Mouse (Mus musculus): Measurements from ENCODE around the gene Celsr2. TPM values are rescaled to one million over a fixed set of nuclear protein-coding genes. Genes with fewer than 3 reads are reported as not detected.

The Celsr2 gene
- polyA plus RNA-seq (2015; fragmentation: Nextera tagmentation; extraction: Ambion mirVana): 49.1 and 52.8 TPM in 2 replicates

GRCm38 (mm10) chr3:108414857-108415830 is at the start of gene Celsr2:
Gene Celsr2, minus strand, starts transcription at chr3:108415552.
- Histone ChIP-seq H3K9ac (replicated peaks) (peak within 1 kb of the TSS; percentile 94), H3K4me3 (peak within 1 kb of the TSS; percentile 92), H3K4me2 (replicated peaks) (peak within 1 kb of the TSS; percentile 77), H3K27ac (replicated peaks) (peak within 1 kb of the TSS; percentile 93), H3K36me3 (peaks cover 25% of the 10 kb centered on the region), H3K9me3 (no peaks in the 10 kb centered on the region), H3K4me1 (peaks cover 43% of the 10 kb centered on the region), H3K27me3 (no peaks in the 10 kb centered on the region)
- WGBS: 3% methylated on average over 66 of the region's 67 CpGs
- peak; percentile 23 for ATAC-seq (replicated peaks)

- ATAC-seq (replicated peaks): no peak
- Histone ChIP-seq H3K27me3 (no peaks in the 10 kb centered on the region), H3K9me3 (no peaks in the 10 kb centered on the region), H3K4me1 (no peaks in the 10 kb centered on the region), H3K9ac (replicated peaks) (no peak overlapping the region), H3K4me2 (replicated peaks) (no peak overlapping the region), H3K36me3 (no peaks in the 10 kb centered on the region), H3K27ac (replicated peaks) (no peak overlapping the region), H3K4me3 (no peak overlapping the region)
- WGBS: 49% methylated on average over 10 of the region's 10 CpGs
Observed at GRCm38 (mm10) chr3:108458866-108459265, 43.5 kb upstream of the Celsr2 start.

- Histone ChIP-seq H3K9ac (replicated peaks) (no peak overlapping the region), H3K36me3 (no peaks in the 10 kb centered on the region), H3K27ac (replicated peaks) (no peak overlapping the region), H3K9me3 (no peaks in the 10 kb centered on the region), H3K27me3 (no peaks in the 10 kb centered on the region), H3K4me2 (replicated peaks) (no peak overlapping the region), H3K4me3 (no peak overlapping the region), H3K4me1 (no peaks in the 10 kb centered on the region)
- no peak for ATAC-seq (replicated peaks)
- WGBS: 60% methylated on average over 14 of the region's 14 CpGs
Observed at GRCm38 (mm10) chr3:108458380-108458779, 43.0 kb upstream of the Celsr2 start.

- no peak overlapping the region for H3K27ac ChIP-seq (replicated peaks)
- H3K27me3 ChIP-seq: no peaks in the 10 kb centered on the region
- no peak for ATAC-seq (replicated peaks)
- no peak overlapping the region for H3K4me3 ChIP-seq
- WGBS: 78% methylated on average over 1 of the region's 1 CpGs
- H3K4me2 ChIP-seq (replicated peaks): no peak overlapping the region
- H3K9me3 ChIP-seq: no peaks in the 10 kb centered on the region
- H3K4me1 ChIP-seq: no peaks in the 10 kb centered on the region
- no peaks in the 10 kb centered on the region for H3K36me3 ChIP-seq
- no peak overlapping the region for H3K9ac ChIP-seq (replicated peaks)
Observed at GRCm38 (mm10) chr3:108454172-108454571, 38.8 kb upstream of the Celsr2 start.

- 88% methylated on average over 2 of the region's 2 CpGs for WGBS
- no peak overlapping the region for H3K4me2 ChIP-seq (replicated peaks)
- H3K27me3 ChIP-seq: no peaks in the 10 kb centered on the region
- no peak overlapping the region for H3K27ac ChIP-seq (replicated peaks)
- no peak overlapping the region for H3K9ac ChIP-seq (replicated peaks)
- H3K9me3 ChIP-seq: no peaks in the 10 kb centered on the region
- no peak for ATAC-seq (replicated peaks)
- H3K36me3 ChIP-seq: no peaks in the 10 kb centered on the region
- H3K4me3 ChIP-seq: no peak overlapping the region
- H3K4me1 ChIP-seq: no peaks in the 10 kb centered on the region
Observed at GRCm38 (mm10) chr3:108451969-108452368, 36.6 kb upstream of the Celsr2 start.

- no peak; the same call in 1 of the 2 replicates for ATAC-seq (replicated peaks)
- H3K4me1 ChIP-seq: peaks cover 42% of the 10 kb centered on the region
- H3K36me3 ChIP-seq: no peaks in the 10 kb centered on the region
- H3K4me3 ChIP-seq: peak overlapping the region; percentile 80
- no peaks in the 10 kb centered on the region for H3K9me3 ChIP-seq
- peak overlapping the region; percentile 91 for H3K27ac ChIP-seq (replicated peaks)
- H3K27me3 ChIP-seq: no peaks in the 10 kb centered on the region
- H3K4me2 ChIP-seq (replicated peaks): peak overlapping the region; percentile 77
- 13% methylated on average over 6 of the region's 6 CpGs for WGBS
- peak overlapping the region; percentile 79 for H3K9ac ChIP-seq (replicated peaks)
Observed at GRCm38 (mm10) chr3:108445366-108445705, 30.0 kb upstream of the Celsr2 start.

GRCm38 (mm10) chr3:108444698-108445365 is 29.5 kb upstream of the Celsr2 start, which contains the start of gene Sars:
Gene Sars, minus strand, starts transcription at chr3:108445209.
- Histone ChIP-seq H3K4me1 (peaks cover 44% of the 10 kb centered on the region), H3K4me3 (peak within 1 kb of the TSS; percentile 80), H3K9ac (replicated peaks) (peak within 1 kb of the TSS; percentile 79), H3K27me3 (no peaks in the 10 kb centered on the region), H3K27ac (replicated peaks) (peak within 1 kb of the TSS; percentile 91), H3K4me2 (replicated peaks) (peak within 1 kb of the TSS; percentile 77), H3K36me3 (no peaks in the 10 kb centered on the region), H3K9me3 (no peaks in the 10 kb centered on the region)
- under 1% methylated on average over 41 of the region's 41 CpGs for WGBS
- ATAC-seq (replicated peaks): peak; percentile 97

GRCm38 (mm10) chr3:108444029-108444428 is 28.7 kb upstream of the Celsr2 start:
- WGBS: 21% methylated on average over 8 of the region's 8 CpGs
- Histone ChIP-seq H3K9ac (replicated peaks) (peak overlapping the region; percentile 79), H3K4me3 (peak overlapping the region; percentile 80), H3K9me3 (no peaks in the 10 kb centered on the region), H3K4me2 (replicated peaks) (peak overlapping the region; percentile 77), H3K27me3 (no peaks in the 10 kb centered on the region), H3K27ac (replicated peaks) (peak overlapping the region; percentile 91), H3K4me1 (peaks cover 44% of the 10 kb centered on the region), H3K36me3 (no peaks in the 10 kb centered on the region)
- no peak for ATAC-seq (replicated peaks)

- Histone ChIP-seq H3K27ac (replicated peaks) (no peak overlapping the region), H3K4me1 (peaks cover 45% of the 10 kb centered on the region)
- WGBS: 66% methylated on average over 7 of the region's 7 CpGs
Observed at GRCm38 (mm10) chr3:108436380-108436714, 21.0 kb upstream of the Celsr2 start.

GRCm38 (mm10) chr3:108435701-108436379 is 20.5 kb upstream of the Celsr2 start:
- Histone ChIP-seq H3K27ac (replicated peaks) (no peak overlapping the region), H3K4me1 (peaks cover 40% of the 10 kb centered on the region), H3K9me3 (no peaks in the 10 kb centered on the region), H3K4me3 (no peak overlapping the region), H3K27me3 (no peaks in the 10 kb centered on the region), H3K36me3 (peaks cover 31% of the 10 kb centered on the region), H3K4me2 (replicated peaks) (no peak overlapping the region), H3K9ac (replicated peaks) (0 out of 2 replicates have a peak overlapping the region, but pooled peaks have one; percentile 25)
- no peak for ATAC-seq (replicated peaks)
- 77% methylated on average over 17 of the region's 17 CpGs for WGBS

More at GRCm38 (mm10) chr3:108436380-108436714, 21.0 kb upstream of the Celsr2 start:
- Histone ChIP-seq H3K9ac (replicated peaks) (no peak overlapping the region), H3K9me3 (no peaks in the 10 kb centered on the region), H3K27me3 (no peaks in the 10 kb centered on the region), H3K4me2 (replicated peaks) (no peak overlapping the region), H3K36me3 (peaks cover 26% of the 10 kb centered on the region), H3K4me3 (no peak overlapping the region)
- ATAC-seq (replicated peaks): no peak

GRCm38 (mm10) chr3:108433881-108434495 is 18.6 kb upstream of the Celsr2 start:
- H3K4me3 ChIP-seq: no peak overlapping the region
- H3K27ac ChIP-seq (replicated peaks): peak overlapping the region; percentile 90
- 7% methylated on average over 19 of the region's 19 CpGs for WGBS
- H3K27me3 ChIP-seq: no peaks in the 10 kb centered on the region
- peaks cover 36% of the 10 kb centered on the region for H3K4me1 ChIP-seq
- peak overlapping the region; percentile 19 for H3K4me2 ChIP-seq (replicated peaks)
- H3K36me3 ChIP-seq: peaks cover 45% of the 10 kb centered on the region
- H3K9me3 ChIP-seq: no peaks in the 10 kb centered on the region
- peak; percentile 70 for ATAC-seq (replicated peaks)
- peak overlapping the region; percentile 30; the same call in 1 of the 2 replicates for H3K9ac ChIP-seq (replicated peaks)
